Mouse (Mus musculus) inflammation-experienced regulatory T-cells, adult 16 weeks (primary cell): ENCODE results near the gene 9130019O22Rik. TPM values are rescaled to one million over a fixed set of nuclear protein-coding genes. Genes with fewer than 3 reads are reported as not detected.

Experiments used
- polyA plus RNA-seq: library from polyadenylated mRNA; unstranded; fragments of 100-300 nt; shearing (Covaris generic); gene quantifications from one replicate; pipeline ENCODE4 v1.2.1, GENCODE M21; 2017

9130019O22Rik gene
- 9.6 TPM for polyA plus RNA-seq

GRCm38 (mm10) chr7:127386641-127387392 lies at the start of gene 9130019O22Rik:
Gene 9130019O22Rik, minus strand, starts transcription at chr7:127387166.

GRCm38 (mm10) chr7:127421388-127422191 lies 34.6 kb upstream of the 9130019O22Rik start, which contains the start of gene Zfp688:
Gene Zfp688, minus strand, starts transcription at chr7:127422068.

GRCm38 (mm10) chr7:127406002-127406987 lies 19.3 kb upstream of the 9130019O22Rik start, which contains the start of gene Zfp764:
Gene Zfp764, minus strand, starts transcription at chr7:127406822.

GRCm38 (mm10) chr7:127393157-127393943 lies 6.4 kb upstream of the 9130019O22Rik start, which contains the start of gene E430018J23Rik:
Gene E430018J23Rik, minus strand, starts transcription at chr7:127393629.

GRCm38 (mm10) chr7:127375271-127376245 lies 11.4 kb downstream of the 9130019O22Rik start, which contains the start of gene Zfp747:
Gene Zfp747, minus strand, starts transcription at chr7:127376050.

GRCm38 (mm10) chr7:127345512-127346325 lies 41.2 kb downstream of the 9130019O22Rik start, which contains the start of gene Zfp768:
Gene Zfp768, minus strand, starts transcription at chr7:127345589.

Other genes starting within 250 kb of the 9130019O22Rik start
- 78.6 TPM for gene Spn, start 249.3 kb downstream of the 9130019O22Rik start, polyA plus RNA-seq
- 89.7 TPM for gene Cd2bp2, start 191.1 kb downstream of the 9130019O22Rik start, polyA plus RNA-seq
- 11.7 TPM for gene Tbc1d10b, start 178.7 kb downstream of the 9130019O22Rik start, polyA plus RNA-seq
- gene Mylpf, start 178.3 kb downstream of the 9130019O22Rik start, polyA plus RNA-seq: 18.9 TPM
- gene Zfp553, start 154.1 kb downstream of the 9130019O22Rik start, polyA plus RNA-seq: 26.7 TPM
- gene Sept1, start 154.0 kb downstream of the 9130019O22Rik start, polyA plus RNA-seq: 480 TPM
- gene Zfp771, start 142.9 kb downstream of the 9130019O22Rik start, polyA plus RNA-seq: 1.8 TPM
- gene Dctpp1, start 126.5 kb downstream of the 9130019O22Rik start, polyA plus RNA-seq: 36.1 TPM
- 31.6 TPM for gene Sephs2, start 113.1 kb downstream of the 9130019O22Rik start, polyA plus RNA-seq
- gene Itgal, start 90.9 kb downstream of the 9130019O22Rik start, polyA plus RNA-seq: 462 TPM
- gene Zfp768, start 41.6 kb downstream of the 9130019O22Rik start, polyA plus RNA-seq: 0.49 TPM
- gene Zfp747, start 11.1 kb downstream of the 9130019O22Rik start, polyA plus RNA-seq: 20.8 TPM
- 7.4 TPM for gene E430018J23Rik, start 6.5 kb upstream of the 9130019O22Rik start, polyA plus RNA-seq
- 15.9 TPM for gene Zfp764, start 19.7 kb upstream of the 9130019O22Rik start, polyA plus RNA-seq
- gene Zfp688, start 34.9 kb upstream of the 9130019O22Rik start, polyA plus RNA-seq: 52.8 TPM
- gene Zfp689, start 62.0 kb upstream of the 9130019O22Rik start, polyA plus RNA-seq: 10.1 TPM
- gene Prr14, start 72.4 kb upstream of the 9130019O22Rik start, polyA plus RNA-seq: 156 TPM
- 9.0 TPM for gene Fbrs, start 92.0 kb upstream of the 9130019O22Rik start, polyA plus RNA-seq
- gene Srcap, start 124.8 kb upstream of the 9130019O22Rik start, polyA plus RNA-seq: 85.5 TPM
- 9.0 TPM for gene Gm42715, start 132.4 kb upstream of the 9130019O22Rik start, polyA plus RNA-seq
- 12.7 TPM for gene Tmem265, start 174.2 kb upstream of the 9130019O22Rik start, polyA plus RNA-seq
- 100 TPM for gene Phkg2, start 186.2 kb upstream of the 9130019O22Rik start, polyA plus RNA-seq
- gene Ccdc189, start 201.4 kb upstream of the 9130019O22Rik start, polyA plus RNA-seq: 0.95 TPM
- 171 TPM for gene Rnf40, start 201.6 kb upstream of the 9130019O22Rik start, polyA plus RNA-seq
- gene Zfp629, start 228.6 kb upstream of the 9130019O22Rik start, polyA plus RNA-seq: 1.1 TPM